Mouse (Mus musculus) megakaryocyte, embryonic 14.5 days (primary cell): ENCODE data around the gene 6820408C15Rik.

Experiments
- FLI1 ChIP-seq: IDR thresholded peaks from 2 replicates; pipeline ENCODE4 v1.6.1; 2012; ENCODE audit warnings: low read length, inconsistent platforms, mixed read lengths
- GATA1 ChIP-seq: IDR thresholded peaks from 3 replicates; pipeline ENCODE4 v1.6.1; 2012; ENCODE audit warnings: mixed read lengths, low read length, inconsistent platforms, borderline replicate concordance

GRCm38 (mm10) chr2:152459241-152459640, 43.9 kb downstream of the 6820408C15Rik start:
- TF ChIP-seq GATA1 (no peak), FLI1 (no peak)
